Mouse (Mus musculus): ENCODE results near the gene Nkx6-1.

Nkx6-1 gene

GRCm38 (mm10) chr5:101658984-101659290 lies 5.9 kb downstream of the Nkx6-1 start:
- no peak for DNase-seq

- no peak for DNase-seq
These were observed 6.4 kb downstream of the Nkx6-1 start for GRCm38 (mm10) chr5:101658188-101658983.

GRCm38 (mm10) chr5:101657698-101658097 lies 7.1 kb downstream of the Nkx6-1 start:
- no peak for DNase-seq

- DNase-seq = no peak
These were observed 8.7 kb downstream of the Nkx6-1 start for GRCm38 (mm10) chr5:101656107-101656506.

- no peak for DNase-seq
These were observed 9.4 kb downstream of the Nkx6-1 start for GRCm38 (mm10) chr5:101655418-101655817.

GRCm38 (mm10) chr5:101647726-101648686 lies 16.8 kb downstream of the Nkx6-1 start:
- DNase-seq = no peak

GRCm38 (mm10) chr5:101646961-101647575 lies 17.7 kb downstream of the Nkx6-1 start:
- DNase-seq = no peak

GRCm38 (mm10) chr5:101645071-101645470 lies 19.7 kb downstream of the Nkx6-1 start:
- no peak for DNase-seq

GRCm38 (mm10) chr5:101638101-101638500 lies 26.7 kb downstream of the Nkx6-1 start:
- no peak for DNase-seq
